Mouse (Mus musculus) cerebellum, adult 2 months (tissue): ENCODE results near the gene Fndc3b.

ENCODE experiments used
- CTCF ChIP-seq: fragments of 200-500 bp; IDR thresholded peaks from 2 replicates; pipeline ENCODE4 v1.5.1; 2011; ENCODE audit warnings: low read depth, mild to moderate bottlenecking, control low read depth, low read length, moderate library complexity, borderline replicate concordance; ENCODE audit not compliant: insufficient read depth
- POLR2A ChIP-seq: fragments of 200-500 bp; IDR thresholded peaks from 2 replicates; pipeline ENCODE4 v1.6.1; 2011; ENCODE audit warnings: low read length, control low read depth, borderline replicate concordance; ENCODE audit not compliant: insufficient read depth

DNA sequence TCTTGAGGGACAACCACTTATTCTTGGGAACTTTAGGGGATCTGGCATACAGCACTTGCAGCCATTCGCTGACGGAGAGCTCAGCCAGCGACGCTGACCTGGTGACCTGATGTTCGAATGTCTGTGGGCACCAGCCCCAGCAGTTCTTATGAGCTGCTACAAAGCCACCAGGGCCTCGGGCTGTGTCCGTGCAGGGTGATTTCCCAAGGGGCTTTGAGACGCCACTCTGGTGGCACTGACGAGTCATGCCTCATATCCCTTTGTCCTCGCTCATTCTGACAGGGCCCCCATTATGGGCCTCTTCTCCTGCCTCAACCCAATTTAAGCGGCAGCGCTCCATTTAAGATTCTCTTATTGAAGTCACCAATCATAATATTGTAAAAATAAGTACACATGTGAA is 289.1 kb downstream of the Fndc3b start:
- TF ChIP-seq CTCF (no peak), POLR2A (no peak)
